Mouse (Mus musculus) erythroblast, embryonic 14.5 days (primary cell): ENCODE data around the gene Ctdspl.

ENCODE experiments used
- GATA1 ChIP-seq: IDR thresholded peaks from 2 replicates; pipeline ENCODE4 v1.6.1; 2012; ENCODE audit warnings: low read length, inconsistent platforms, mixed read lengths
- TAL1 ChIP-seq: IDR thresholded peaks from 3 replicates; pipeline ENCODE4 v1.6.1; 2012; ENCODE audit warnings: low read length, inconsistent platforms, mixed read lengths

- TF ChIP-seq TAL1 (no peak), GATA1 (no peak)
These were observed 134.4 kb downstream of the Ctdspl start for GRCm38 (mm10) chr9:119060701-119061100.
